Mouse (Mus musculus) megakaryocyte, adult 5-6 weeks (primary cell): ENCODE data around the gene Vmn1r137. TPM values are rescaled to one million over a fixed set of nuclear protein-coding genes. Genes with fewer than 3 reads are reported as not detected.
"Not testable (repeated sequence)": the region's sequence is repeated elsewhere in the genome, so short reads cannot be mapped to it uniquely, and the experiment has no call there.

Experiments
- ATAC-seq: 2 replicates; pipeline ENCODE4 v1.8.0; 2016; ENCODE audit warnings: mild to moderate bottlenecking, inconsistent platforms; ENCODE audit not compliant: poor library complexity, severe bottlenecking
- total RNA-seq, 2 experiments: library from RNA; stranded (forward) in 1 of 2; stranded (reverse) in 1 of 2; fragments of 153-499, 151-499 nt in 1 of 2; fragments of 221-1000, 200-1000 nt in 1 of 2; gene quantifications; 2 replicates each; pipeline versions ENCODE4 v1.2.3 to v1.2.4; 2015 to 2017

Gene Vmn1r137
- not detected in 2 replicates for total RNA-seq (2015)
- total RNA-seq (2017): not detected in 2 replicates

- ATAC-seq: not testable (repeated sequence)
Measured at GRCm38 (mm10) chr7:21994287-21994686, at the start of gene Vmn1r137. Vmn1r137 (plus strand) TSS chr7:21994587.

- not testable (repeated sequence) for ATAC-seq
Measured at GRCm38 (mm10) chr7:22028797-22029196, 34.4 kb downstream of the Vmn1r137 start, which contains the start of gene Vmn1r138. Vmn1r138 (minus strand) TSS chr7:22028897.

Other genes starting within 250 kb of the Vmn1r137 start
- gene Gm4175, start 233.1 kb upstream of the Vmn1r137 start, total RNA-seq (2015): not detected in 2 replicates
- not detected in 2 replicates for gene Gm4175, start 233.1 kb upstream of the Vmn1r137 start, total RNA-seq (2017)
- gene Gm4177, start 197.9 kb upstream of the Vmn1r137 start, total RNA-seq (2015): not detected in 2 replicates
- gene Gm4177, start 197.9 kb upstream of the Vmn1r137 start, total RNA-seq (2017): not detected in 2 replicates
- not detected in 2 replicates for gene Vmn1r135, start 162.2 kb upstream of the Vmn1r137 start, total RNA-seq (2015)
- gene Vmn1r135, start 162.2 kb upstream of the Vmn1r137 start, total RNA-seq (2017): not detected in 2 replicates
- not detected in 2 replicates for gene Gm5725, start 150.3 kb upstream of the Vmn1r137 start, total RNA-seq (2015)
- not detected in 2 replicates for gene Gm5725, start 150.3 kb upstream of the Vmn1r137 start, total RNA-seq (2017)
- not detected in 2 replicates for gene Gm5891, start 73.3 kb upstream of the Vmn1r137 start, total RNA-seq (2015)
- gene Gm5891, start 73.3 kb upstream of the Vmn1r137 start, total RNA-seq (2017): not detected in 2 replicates
- gene Vmn1r138, start 34.3 kb downstream of the Vmn1r137 start, total RNA-seq (2015): not detected in 2 replicates
- gene Vmn1r138, start 34.3 kb downstream of the Vmn1r137 start, total RNA-seq (2017): not detected in 2 replicates
- gene Gm6176, start 61.7 kb downstream of the Vmn1r137 start, total RNA-seq (2015): not detected in 2 replicates
- not detected in 2 replicates for gene Gm6176, start 61.7 kb downstream of the Vmn1r137 start, total RNA-seq (2017)
- not detected in 2 replicates for gene Vmn1r139, start 74.5 kb downstream of the Vmn1r137 start, total RNA-seq (2015)
- not detected in 2 replicates for gene Vmn1r139, start 74.5 kb downstream of the Vmn1r137 start, total RNA-seq (2017)
- not detected in 2 replicates for gene Gm16451, start 123.7 kb downstream of the Vmn1r137 start, total RNA-seq (2015)
- gene Gm16451, start 123.7 kb downstream of the Vmn1r137 start, total RNA-seq (2017): not detected in 2 replicates
- gene Gm10666, start 140.2 kb downstream of the Vmn1r137 start, total RNA-seq (2015): not detected in 2 replicates
- not detected in 2 replicates for gene Gm10666, start 140.2 kb downstream of the Vmn1r137 start, total RNA-seq (2017)
- not detected in 2 replicates for gene Vmn1r142, start 169.4 kb downstream of the Vmn1r137 start, total RNA-seq (2015)
- not detected in 2 replicates for gene Vmn1r142, start 169.4 kb downstream of the Vmn1r137 start, total RNA-seq (2017)
- gene Vmn1r143, start 194.8 kb downstream of the Vmn1r137 start, total RNA-seq (2015): not detected in 2 replicates
- gene Vmn1r143, start 194.8 kb downstream of the Vmn1r137 start, total RNA-seq (2017): not detected in 2 replicates
- gene Gm8653, start 206.7 kb downstream of the Vmn1r137 start, total RNA-seq (2015): not detected in 2 replicates
- gene Gm8653, start 206.7 kb downstream of the Vmn1r137 start, total RNA-seq (2017): not detected in 2 replicates
- not detected in 2 replicates for gene Gm8453, start 234.9 kb downstream of the Vmn1r137 start, total RNA-seq (2015)
- gene Gm8453, start 234.9 kb downstream of the Vmn1r137 start, total RNA-seq (2017): not detected in 2 replicates